Mouse (Mus musculus): ENCODE data around the gene Kcnq2.

Kcnq2 gene

DNA sequence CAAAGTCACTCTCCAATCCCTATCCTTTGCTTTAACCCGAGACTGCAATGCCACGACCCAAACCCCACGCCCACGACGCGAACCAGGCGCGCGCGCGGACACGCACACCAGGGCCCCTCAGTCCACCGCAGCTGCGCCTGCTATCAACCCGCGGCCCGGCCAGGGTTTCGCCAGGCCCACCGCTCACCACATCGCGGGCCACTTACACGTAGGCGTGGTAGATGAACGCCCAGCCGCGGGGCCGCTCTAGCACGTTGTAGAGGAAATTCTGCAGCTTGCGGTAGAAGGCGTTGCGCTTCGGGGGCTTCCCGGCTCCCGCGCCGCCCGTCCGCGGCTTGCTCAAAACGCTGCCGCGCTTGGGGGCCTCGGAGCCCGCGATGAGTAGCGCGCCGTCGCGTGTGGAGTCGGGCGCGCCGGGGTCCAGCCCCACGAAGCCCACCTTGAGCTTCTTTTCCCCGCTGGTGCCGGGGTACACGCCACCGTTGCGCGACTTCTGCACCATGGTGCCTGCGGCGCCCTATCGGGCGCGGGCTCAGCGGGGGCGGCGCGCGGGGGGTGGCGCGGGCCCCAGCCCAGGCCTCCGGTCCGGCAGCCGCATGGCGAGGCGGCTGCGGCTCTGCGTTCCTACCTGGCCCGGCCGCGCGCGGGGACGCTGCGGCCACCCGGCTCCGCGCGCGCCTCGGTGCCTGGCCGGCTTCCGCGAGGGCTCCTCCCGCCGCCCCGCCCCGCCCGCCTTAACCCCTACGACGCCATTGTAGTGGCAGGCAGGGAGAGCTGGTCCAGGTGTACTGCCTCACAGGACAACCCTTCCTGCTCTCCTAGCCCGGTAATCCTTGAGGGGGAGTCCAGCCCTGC, at the start of gene Kcnq2:
Kcnq2 (minus strand) TSS at position 710 of the 855 bp plus-strand sequence.
- CTCF ChIA-PET: no interaction called here

DNA sequence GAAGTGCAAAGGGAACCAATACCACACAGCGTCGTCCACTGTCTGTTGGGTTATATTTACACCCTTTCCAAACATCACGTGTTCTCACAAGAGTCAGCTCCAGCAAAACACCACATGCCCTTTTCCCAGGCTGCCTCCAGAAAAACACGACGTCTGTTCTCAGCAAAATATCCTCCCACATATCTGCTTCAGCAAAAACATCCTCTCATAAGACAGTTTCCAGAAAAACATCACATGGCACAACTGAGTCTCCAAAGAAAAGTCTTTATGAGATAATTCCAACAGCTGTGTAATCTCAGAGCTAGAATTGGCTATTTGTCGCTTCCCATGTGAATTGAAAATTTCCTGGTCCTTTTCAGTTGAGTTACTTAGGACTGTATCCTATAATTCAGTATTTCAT, 45.8 kb upstream of the Kcnq2 start:
- CTCF ChIA-PET: no interaction called here

DNA sequence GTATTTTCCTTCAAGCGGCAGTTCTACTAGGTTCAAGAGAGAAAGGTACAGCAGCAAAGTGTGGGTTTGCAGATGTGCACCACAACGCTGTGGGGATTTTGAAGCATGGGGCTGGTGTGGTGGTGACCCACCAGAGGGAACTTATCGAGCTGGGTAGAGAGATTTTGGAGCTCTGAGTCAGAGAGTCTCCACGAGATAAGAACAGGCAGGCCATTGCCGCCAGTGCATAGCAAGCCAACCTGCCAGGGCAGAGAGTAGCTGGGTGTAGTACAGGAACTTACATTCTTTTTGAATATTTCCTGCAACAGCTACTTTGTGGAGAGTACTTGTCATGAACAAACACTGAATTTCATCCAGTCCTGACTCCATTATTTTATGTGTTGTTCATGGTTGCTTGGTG, 43.4 kb upstream of the Kcnq2 start:
- CTCF ChIA-PET: no interaction called here

DNA sequence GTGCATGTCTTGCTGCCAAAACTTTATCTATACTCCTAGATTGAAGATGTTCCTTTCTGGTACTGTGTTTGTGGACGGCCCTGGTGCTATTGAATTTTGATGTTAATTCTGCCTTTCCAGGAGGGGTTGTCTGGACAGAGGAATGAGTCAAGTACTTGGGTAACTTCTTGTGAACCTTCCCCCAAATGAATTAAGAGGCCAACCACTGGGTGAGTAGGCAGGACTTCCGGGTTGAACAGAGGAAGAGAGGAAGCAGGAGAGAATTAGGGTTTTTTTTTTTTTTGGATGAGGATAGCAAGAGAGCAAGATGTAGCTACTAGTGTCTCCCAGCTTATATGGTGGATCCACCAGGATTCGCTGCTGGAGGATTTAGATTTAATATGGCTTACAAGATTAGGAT, 42.9 kb upstream of the Kcnq2 start:
- CTCF ChIA-PET: no interaction called here

DNA sequence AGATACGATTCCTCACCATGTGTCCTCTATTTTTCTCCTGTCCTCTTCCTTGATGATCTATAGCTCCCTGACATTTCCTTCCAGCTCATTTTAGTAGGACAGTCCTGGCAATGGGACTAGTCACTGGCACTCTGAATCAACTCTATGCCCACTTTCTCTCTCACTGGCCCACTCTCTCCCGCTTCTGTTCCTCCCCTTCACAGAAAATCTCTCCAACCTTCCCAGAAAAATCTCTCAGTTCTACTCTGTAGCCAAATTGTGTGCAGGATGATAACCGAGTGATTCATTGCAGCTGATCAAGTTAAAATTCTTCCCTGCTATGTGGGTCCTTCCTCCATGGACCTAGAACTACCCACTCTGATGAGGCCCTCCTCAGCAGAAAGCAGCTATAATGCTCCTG, 39.5 kb upstream of the Kcnq2 start:
- CTCF ChIA-PET: no interaction called here

DNA sequence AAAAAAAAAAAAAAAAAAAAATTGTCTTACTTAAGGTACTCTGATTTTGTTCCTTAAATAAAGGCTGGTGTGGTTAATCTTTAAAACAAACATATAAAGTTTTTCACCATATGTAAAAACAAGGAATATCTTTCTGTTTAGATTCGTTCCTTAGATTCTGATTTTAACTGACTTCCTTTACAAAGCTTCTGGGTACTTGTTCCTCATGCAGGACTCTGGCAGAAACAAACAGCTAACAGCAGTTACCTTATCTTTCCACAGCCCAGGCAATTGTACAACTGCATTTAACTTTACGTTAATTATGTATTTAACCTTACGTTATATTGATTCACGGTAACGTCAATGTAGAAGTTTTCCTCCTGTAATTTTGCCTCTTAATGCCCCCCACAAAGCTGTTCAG, 31.4 kb upstream of the Kcnq2 start:
- CTCF ChIA-PET: no interaction called here

DNA sequence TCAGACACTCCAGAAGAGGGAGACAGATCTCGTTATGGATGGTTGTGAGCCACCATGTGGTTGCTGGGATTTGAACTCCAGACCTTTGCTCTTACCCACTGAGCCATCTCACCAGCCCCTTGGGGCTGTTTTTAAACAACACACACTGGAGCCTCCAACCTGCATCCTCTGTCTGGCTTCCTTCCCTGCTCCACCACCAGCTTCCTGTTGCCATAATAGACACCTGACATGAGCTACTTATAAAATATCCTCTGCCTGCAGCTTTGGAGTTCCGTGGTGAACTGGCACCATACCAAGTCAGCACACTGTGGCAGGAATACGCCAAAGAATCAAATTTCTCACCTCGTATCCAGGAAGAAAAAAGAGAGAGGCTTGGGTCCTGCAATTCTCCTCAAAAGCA, 25.7 kb upstream of the Kcnq2 start:
- CTCF ChIA-PET: no interaction called here

DNA sequence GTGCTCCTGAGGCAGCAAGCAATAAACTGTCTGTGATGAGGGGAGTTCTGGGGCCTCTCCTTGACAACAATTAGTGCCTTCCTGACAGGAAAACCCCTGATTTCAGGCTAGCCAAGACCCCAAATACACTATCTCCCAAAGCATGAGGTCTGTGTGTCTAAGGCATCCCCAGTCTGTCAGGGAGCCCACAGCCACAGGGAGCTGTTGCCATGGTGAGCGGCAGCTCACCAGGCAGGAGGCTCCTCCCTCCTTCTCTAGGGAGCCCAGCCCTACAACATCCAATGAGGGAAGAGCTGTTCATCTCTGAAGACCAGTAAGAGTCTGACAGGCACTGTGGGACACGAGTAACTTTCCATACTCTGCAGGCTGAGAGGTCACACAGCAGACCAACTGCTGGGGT, 24.7 kb upstream of the Kcnq2 start:
- CTCF ChIA-PET: no interaction called here

DNA sequence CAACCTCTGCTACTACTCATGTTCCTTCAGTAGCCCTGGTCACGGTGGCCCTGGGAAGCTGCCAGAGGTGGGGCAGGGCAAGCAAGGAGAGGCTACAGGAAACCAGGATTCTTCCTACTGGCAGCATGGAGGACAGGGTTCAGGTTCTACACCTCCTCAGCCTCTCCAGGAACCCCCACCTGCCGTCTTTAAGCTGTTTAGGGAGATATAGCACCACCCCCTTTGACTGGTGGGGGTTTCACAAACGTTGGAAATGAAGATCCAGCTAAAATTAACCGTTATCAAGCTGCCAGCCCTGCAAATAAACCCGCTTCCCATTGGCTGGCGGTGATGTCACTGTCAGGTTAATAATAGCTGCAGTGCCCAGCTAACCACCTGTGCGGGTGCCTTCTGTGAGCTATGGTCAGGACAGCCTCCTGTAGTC, 24.0 kb upstream of the Kcnq2 start:
- CTCF ChIA-PET: no interaction called here

DNA sequence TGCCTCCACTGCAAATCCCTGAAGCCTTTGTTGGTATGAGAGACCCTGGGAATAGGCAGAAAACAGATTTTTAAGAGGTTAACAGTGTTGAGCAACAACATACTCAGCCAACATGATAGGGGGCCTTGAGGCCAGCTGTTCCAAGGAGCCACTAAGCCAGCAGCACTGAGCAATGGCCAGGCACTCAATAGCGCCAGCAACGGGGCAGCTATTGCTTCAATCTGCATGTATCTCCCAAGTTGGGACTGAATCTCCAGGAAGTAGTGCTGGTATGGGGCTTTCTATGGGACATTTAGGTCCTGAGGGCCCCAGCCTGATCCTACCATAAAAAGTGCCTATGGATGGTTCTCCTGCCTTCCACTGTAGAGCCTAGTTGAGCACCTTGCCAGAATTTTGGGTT, 23.4 kb upstream of the Kcnq2 start:
- CTCF ChIA-PET: no interaction called here

DNA sequence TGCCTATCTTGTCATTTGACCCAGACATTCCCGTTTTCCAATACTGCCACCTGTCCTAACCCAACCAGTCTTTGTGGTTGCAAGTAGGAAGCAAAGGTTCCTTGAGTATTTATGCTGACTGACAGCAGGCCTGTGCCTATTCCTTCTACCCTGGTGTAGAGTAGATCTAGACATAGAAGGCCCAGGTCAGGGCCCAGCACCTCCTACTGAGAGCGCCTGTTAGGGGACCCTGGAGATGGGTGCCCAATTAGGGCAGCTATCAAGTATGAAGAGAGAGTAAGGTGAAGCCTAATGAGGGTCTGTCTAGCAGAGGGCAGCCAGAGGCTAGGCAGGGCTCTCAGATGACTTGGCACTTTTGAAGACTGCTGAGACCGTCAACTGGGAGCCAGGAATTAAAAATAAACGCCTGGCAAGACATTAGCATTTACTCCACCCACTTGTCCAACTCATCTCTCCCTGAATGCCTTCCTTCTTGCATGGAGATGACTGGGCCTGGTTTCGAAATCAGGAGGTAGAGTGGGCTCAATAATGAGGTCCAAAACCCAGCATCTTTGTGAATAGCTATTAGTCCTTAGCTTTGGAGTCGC, 22.7 kb upstream of the Kcnq2 start:
- CTCF ChIA-PET: no interaction called here

DNA sequence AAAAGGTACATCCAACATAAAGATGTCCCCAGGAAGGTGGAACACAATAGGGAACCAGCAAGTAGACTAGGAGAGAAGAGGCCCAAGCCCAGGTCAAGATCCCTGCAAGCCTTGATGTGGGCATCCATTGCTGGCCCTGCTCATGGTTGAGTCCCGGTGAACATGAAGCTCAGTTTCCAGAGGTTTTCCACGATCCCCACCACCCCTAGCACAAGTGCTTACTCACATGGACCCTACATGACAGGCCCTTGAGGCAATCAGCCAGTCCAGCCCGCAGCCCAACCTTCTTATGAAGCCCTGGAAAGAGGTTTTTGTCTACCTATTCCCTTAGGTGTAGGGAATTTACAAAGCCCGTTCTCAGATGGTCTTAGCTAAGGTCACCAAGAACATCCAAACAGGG, 22.1 kb upstream of the Kcnq2 start:
- CTCF ChIA-PET: no interaction called here

DNA sequence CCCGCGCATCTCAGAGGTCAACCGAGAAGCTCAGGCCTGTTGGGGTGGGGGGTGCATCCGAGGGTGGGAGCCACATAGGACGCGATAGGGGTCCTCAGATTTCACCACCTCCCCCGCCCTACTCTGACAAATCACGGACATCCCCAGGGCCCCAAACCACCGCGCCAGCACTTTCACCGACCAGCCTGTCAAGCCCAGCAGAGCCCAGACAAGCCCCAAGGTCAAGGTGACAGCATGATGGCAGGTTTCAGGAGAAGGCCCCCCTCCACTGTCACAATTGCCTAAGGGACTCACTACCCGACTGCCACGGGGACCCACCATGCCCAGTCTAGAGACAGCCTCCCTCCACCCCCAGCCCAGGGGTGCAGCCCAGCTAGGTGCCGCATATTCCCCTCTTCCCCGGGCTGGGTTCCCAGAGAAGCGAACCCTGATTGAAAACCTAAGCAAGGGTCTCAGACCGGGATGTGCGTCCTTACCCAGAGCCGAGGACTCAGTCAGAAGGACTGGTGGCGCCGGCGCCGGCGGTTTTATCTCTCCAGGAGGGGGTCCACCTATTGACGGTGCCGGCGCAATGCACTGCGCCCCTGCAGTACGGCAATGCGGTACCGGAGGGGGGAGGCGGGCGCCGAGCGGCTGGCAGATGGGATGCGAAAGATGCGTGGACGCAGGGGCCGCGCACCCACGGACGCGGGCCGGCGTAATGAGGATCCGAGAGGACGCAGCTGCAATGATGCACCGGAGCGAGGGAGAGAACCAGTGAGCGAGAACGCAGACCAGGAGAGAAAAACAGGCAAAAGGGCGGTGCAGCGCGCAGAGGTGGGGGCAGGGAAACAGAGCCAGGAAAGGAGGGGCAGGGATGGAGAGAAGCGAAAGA, 21.4 kb upstream of the Kcnq2 start, which contains the start of gene Eef1a2:
Eef1a2 (minus strand) TSS at position 767 of the 874 bp plus-strand sequence.
- CTCF ChIA-PET: interaction anchor here (0.7 kb wide), 1 partner anchor 537 kb away, joined by 5 read pairs; no protein-coding TSS in a partner anchor

DNA sequence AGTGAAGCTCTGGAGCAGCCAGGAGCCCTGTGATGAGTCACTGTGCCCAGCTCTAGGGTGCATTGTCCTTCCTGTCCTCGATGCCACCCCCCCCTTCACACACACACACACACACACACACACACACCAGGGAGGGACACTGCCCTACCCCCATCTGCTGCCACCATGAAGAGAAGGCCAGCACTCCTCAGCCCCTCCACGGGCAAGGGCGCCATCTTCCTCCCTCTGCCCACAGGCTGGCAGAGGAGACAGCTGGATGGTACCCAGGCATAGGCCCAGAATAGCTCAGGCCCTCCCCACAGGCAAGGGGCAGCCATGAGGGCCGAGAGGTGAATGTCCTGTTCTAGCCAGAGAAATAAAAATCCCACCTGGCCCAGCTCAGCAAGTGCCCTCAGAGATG, 20.7 kb upstream of the Kcnq2 start:
- CTCF ChIA-PET: interaction anchor here (0.7 kb wide), 1 partner anchor 537 kb away, joined by 5 read pairs; no protein-coding TSS in a partner anchor

DNA sequence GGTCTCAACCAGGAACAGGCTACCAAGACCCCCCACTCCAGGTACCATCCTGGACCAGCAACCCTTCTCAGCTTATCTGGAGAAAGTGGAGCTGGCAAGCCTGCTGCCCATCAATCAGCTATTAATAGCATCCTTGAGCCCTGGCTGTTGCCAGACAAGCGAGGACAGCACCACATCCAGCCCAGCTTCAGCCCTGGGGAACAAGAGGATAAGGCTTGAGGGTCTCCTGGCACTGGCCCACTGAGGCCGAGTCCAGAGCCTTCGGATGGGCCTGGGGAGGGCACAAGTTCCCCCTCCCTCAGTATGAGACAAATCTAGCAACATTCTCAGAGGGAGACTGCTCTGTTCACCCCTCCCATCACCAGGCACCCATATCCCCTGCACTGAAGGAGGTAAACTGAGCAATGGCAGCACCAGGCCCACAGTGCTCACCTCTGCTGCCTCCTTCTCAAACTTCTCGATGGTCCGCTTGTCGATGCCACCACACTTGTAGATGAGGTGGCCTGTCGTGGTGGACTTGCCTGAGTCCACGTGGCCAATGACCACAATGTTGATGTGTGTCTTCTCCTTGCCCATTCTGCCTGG, 19.8 kb upstream of the Kcnq2 start:
- CTCF ChIA-PET: no interaction called here

DNA sequence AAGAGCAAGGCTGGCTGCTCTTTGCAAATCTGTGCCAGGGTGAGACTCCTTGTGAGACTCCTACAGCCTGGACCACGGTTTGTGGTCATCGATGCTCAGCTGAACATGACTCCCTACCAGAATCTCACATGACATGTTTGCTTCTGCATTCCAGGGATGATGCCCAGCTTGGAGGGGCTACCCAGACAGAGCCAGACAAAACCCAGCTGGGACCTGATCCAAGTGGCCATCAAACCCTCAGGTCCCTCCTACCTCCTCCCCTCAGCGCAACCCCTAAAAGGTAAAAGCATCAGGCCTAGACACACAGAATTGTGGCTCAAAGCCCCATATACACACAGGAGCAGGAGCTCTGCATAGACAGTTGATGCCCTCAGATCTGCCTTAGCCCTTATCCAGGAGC, 19.3 kb upstream of the Kcnq2 start:
- CTCF ChIA-PET: no interaction called here

DNA sequence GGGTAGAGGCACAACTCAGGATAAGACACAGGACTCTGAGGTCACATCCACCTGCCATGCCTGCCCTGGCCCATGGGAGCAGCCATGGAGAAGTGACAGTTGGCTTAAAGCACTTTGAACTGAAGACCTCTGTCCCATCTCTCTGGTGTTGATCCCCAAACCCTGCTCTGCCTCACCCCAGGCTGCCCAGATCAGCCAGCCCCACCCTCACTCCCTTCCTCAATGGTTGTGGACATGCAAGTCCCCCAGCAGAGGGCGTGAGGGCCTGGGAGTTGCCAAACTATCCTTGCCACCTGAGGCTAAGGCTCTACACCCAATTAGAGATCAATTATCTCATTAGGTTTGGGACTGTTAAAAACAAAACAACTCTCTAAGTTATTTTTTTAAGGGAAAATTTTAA, 18.7 kb upstream of the Kcnq2 start:
- CTCF ChIA-PET: no interaction called here

DNA sequence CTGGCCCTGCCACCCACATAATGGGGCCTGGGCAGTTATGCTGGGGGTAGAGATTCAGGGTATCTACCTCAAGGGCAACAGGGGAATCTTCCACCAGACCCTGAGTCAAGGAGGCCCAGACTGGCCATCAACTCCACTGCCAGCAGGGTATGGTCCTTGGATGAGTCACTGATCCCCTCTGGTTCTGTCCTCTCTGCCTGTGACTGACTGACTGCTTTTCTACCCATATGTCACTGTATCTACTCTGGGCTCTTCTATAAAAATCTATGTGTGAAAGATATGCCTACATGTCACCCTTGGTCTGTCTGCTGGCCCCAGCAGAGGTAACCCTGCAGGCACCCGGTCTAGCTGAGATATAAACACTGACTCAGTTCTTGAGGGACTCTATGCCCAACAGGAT, 18.0 kb upstream of the Kcnq2 start:
- CTCF ChIA-PET: no interaction called here

DNA sequence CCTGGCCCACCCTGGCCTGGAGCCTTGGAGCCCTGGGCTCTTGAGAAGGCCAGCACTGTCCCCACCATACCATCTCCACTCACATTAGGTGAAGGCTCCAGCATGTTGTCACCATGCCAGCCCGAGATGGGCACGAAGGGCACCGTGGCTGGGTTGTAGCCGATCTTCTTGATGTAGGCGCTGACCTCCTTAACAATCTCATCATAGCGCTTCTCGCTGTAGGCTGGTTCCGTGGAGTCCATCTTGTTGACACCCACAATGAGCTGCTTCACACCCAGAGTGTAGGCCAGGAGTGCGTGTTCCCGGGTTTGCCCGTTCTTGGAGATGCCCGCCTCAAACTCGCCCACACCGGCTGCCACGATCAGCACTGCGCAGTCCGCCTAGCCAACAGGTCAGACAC, 17.6 kb upstream of the Kcnq2 start:
- CTCF ChIA-PET: no interaction called here

DNA sequence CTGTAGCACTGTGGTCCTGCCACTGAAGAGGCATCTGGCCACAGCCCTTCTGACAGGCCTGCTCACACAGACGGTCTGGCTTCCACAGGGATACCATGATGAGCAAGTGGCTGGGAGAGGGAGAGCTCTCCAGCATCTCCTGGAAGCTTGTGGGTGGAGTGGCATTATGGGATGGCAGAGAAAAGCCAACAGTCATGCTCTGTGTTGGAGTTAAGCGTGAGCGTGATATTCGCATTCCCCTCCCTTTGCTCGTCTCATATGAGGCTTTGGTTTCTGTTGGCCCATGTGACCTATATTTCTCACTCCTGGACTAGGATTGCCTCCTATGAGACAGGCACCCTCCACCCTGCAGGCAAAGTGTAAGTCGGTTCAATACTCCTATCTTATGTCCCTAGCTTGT, 15.2 kb upstream of the Kcnq2 start:
- CTCF ChIA-PET: no interaction called here

DNA sequence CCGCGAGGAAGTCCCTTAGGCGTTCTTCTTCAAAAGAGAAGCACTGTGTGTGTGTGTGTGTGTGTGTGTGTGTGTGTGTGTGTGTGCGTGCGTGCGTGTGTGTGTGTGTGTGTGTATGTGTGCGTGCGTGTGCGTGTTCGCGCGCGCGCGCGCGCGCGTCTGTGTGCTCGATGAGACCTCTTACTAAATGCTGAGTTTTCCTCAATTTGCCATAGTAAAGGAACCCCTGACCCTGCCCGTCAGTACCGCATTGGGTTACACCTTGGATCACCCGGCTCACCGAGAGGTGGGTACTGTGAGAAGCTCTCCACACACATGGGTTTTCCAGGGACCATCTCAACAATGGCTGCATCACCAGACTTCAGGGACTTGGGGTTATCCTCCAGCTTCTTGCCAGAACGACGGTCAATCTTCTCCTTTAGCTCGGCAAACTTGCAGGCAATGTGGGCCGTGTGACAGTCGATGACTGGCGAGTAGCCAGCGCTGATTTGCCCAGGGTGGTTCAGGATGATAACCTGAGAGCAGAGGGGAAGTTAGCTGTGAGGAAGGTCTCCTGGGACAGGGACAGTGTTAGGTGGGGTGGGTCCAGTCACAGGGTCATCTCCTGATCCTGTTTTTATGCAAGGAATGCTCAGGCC, 13.3 kb upstream of the Kcnq2 start:
- CTCF ChIA-PET: no interaction called here
